Mouse (Mus musculus): ENCODE data around the gene Nkd1. TPM values are rescaled to one million over a fixed set of nuclear protein-coding genes. Genes with fewer than 3 reads are reported as not detected.

The Nkd1 gene
- polyA plus RNA-seq, 1 experiment from 2014 or later = 46.4 TPM

DNA sequence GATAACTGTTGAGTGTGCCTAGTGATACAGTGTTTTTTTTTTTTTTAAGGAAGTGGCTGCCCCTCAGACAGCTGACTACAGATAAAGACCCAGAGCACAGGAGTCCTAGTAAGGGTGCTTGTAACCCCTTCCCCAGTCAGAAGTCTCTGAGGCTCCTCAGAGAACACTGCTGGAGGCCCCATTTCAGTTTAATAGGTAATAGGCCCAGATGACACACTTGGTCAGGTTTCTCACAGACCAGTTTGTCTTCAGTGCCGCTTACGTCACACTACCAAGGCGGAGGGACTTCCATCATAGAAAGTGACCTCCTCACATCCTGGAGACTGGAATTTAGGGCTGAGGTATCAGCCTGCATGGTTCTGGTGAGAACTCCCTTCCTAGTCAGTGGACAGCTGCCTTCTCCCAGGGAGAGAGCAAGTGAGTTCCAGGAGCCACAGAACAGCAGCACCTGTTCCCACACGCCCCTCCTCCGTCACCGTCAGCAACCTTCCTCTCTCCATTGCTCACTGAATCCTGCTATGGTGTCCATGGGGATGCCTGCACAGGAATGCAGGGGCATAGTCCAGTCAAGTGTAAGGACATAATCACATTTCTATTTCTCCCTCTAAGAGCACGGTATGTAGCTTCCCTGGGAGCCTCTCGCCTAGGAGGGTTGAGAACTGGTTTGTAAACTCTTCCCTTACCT, 67.2 kb downstream of the Nkd1 start:
- no peak overlapping the region for H3K9ac ChIP-seq (ENCODE audit: low read depth, low read length)
- H3K4me3 ChIP-seq (ENCODE audit: low read depth, low read length) = no peak overlapping the region
- H3K4me1 ChIP-seq (ENCODE audit: control insufficient read depth, insufficient read depth, low read length) = no peaks in the 10 kb centered on the region
- ATAC-seq (ENCODE audit: low read depth) (no peak), DNase-seq (ENCODE audit: low spot score) (no peak)
- no peak overlapping the region for H3K27ac ChIP-seq (replicated peaks; ENCODE audit: low read depth, low read length)
- no peaks in the 10 kb centered on the region for H3K27me3 ChIP-seq (replicated peaks; ENCODE audit: control insufficient read depth, insufficient read depth, low read length)
- WGBS = 88% methylated on average over 8 of the region's 8 CpGs
- no peaks in the 10 kb centered on the region for H3K9me3 ChIP-seq (ENCODE audit: control insufficient read depth, low read length)
- H3K36me3 ChIP-seq (ENCODE audit: control insufficient read depth, insufficient read depth, low read length) = peaks cover 71% of the 10 kb centered on the region
- no peak overlapping the region for H3K4me2 ChIP-seq (ENCODE audit: low read depth, low read length)

DNA sequence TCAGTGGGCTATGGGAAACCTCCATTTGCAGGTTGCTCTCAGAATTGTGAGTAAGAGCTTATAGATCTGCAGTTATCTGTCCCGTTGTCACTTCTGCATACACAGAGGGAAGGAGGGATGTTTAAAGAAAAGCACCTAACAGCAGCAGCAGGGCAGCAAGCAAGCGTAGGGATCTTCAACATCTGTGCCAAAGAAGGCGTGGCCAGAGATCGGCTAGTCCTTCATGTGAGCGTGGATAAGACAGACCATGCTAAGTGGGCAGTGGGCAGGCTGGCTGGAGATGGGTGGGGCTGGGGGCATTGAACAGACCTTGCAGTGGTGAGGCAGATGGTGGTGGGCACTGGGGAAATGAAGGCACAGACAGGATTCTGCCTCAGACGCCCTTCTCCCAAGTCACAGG, 69.1 kb downstream of the Nkd1 start:
- Histone ChIP-seq H3K4me3 (ENCODE audit: low read depth, low read length) (no peak overlapping the region), H3K4me2 (ENCODE audit: low read depth, low read length) (no peak overlapping the region), H3K9ac (ENCODE audit: low read depth, low read length) (no peak overlapping the region), H3K4me1 (ENCODE audit: control insufficient read depth, insufficient read depth, low read length) (no peaks in the 10 kb centered on the region), H3K36me3 (ENCODE audit: control insufficient read depth, insufficient read depth, low read length) (peaks cover 66% of the 10 kb centered on the region), H3K27ac (replicated peaks; ENCODE audit: low read depth, low read length) (no peak overlapping the region), H3K9me3 (ENCODE audit: control insufficient read depth, low read length) (no peaks in the 10 kb centered on the region), H3K27me3 (replicated peaks; ENCODE audit: control insufficient read depth, insufficient read depth, low read length) (no peaks in the 10 kb centered on the region)
- DNase-seq (ENCODE audit: low spot score) (no peak), ATAC-seq (ENCODE audit: low read depth) (no peak)
- WGBS = 77% methylated on average over 6 of the region's 6 CpGs

DNA sequence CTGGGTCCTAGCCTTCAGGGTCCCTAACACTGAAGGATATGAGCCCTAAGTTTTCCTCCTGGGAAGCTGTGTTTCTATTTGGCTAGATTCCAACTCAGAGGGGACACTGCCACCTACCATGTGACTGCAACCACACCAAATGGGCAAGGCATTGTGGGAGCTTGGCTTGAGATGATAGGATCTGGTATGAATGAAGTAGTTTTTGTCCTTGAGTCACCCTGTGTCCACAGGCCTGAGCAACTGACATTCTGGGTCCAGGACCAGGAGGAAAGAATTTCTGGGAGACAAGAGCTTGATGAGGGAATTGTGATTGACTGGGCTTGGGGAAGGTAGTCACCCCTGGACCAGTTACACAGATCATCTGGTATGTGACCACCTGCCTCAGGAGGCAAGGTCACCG, 72.8 kb downstream of the Nkd1 start:
- H3K9ac ChIP-seq (ENCODE audit: low read depth, low read length) = no peak overlapping the region
- no peak overlapping the region for H3K4me3 ChIP-seq (ENCODE audit: low read depth, low read length)
- no peaks in the 10 kb centered on the region for H3K27me3 ChIP-seq (replicated peaks; ENCODE audit: control insufficient read depth, insufficient read depth, low read length)
- ATAC-seq (ENCODE audit: low read depth) = no peak
- 100% methylated on average over 1 of the region's 1 CpGs for WGBS
- no peaks in the 10 kb centered on the region for H3K9me3 ChIP-seq (ENCODE audit: control insufficient read depth, low read length)
- H3K27ac ChIP-seq (replicated peaks; ENCODE audit: low read depth, low read length) = no peak overlapping the region
- no peak overlapping the region for H3K4me2 ChIP-seq (ENCODE audit: low read depth, low read length)
- DNase-seq (ENCODE audit: low spot score) = no peak
- peaks cover 42% of the 10 kb centered on the region for H3K36me3 ChIP-seq (ENCODE audit: control insufficient read depth, insufficient read depth, low read length)
- no peaks in the 10 kb centered on the region; the same call in 1 of the 2 replicates for H3K4me1 ChIP-seq (ENCODE audit: control insufficient read depth, insufficient read depth, low read length)

DNA sequence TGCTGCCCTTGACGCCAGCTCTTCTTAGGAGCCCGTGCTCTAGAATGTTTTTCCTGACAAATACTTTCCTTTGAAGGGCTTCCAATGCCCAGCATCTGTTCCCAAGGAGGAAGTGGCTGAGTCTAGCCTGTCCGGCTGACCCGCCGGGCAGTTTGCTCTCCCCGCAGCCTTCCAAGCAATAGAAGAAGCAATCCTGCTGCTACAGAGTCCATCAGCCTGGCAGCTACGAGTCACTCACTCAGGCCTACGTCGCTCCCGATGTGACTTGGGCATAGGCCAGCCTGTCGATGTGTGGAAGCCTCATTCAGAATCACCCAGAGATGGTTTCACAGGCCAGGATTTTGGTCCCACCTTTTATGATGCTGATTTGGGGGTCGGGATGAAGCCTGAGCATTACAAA, 74.9 kb downstream of the Nkd1 start:
- Histone ChIP-seq H3K27ac (replicated peaks; ENCODE audit: low read depth, low read length) (no peak overlapping the region), H3K27me3 (replicated peaks; ENCODE audit: control insufficient read depth, insufficient read depth, low read length) (no peaks in the 10 kb centered on the region), H3K4me1 (ENCODE audit: control insufficient read depth, insufficient read depth, low read length) (no peaks in the 10 kb centered on the region; the same call in 1 of the 2 replicates), H3K4me3 (ENCODE audit: low read depth, low read length) (no peak overlapping the region), H3K4me2 (ENCODE audit: low read depth, low read length) (no peak overlapping the region), H3K9ac (ENCODE audit: low read depth, low read length) (no peak overlapping the region), H3K9me3 (ENCODE audit: control insufficient read depth, low read length) (no peaks in the 10 kb centered on the region), H3K36me3 (ENCODE audit: control insufficient read depth, insufficient read depth, low read length) (peaks cover 24% of the 10 kb centered on the region)
- ATAC-seq (ENCODE audit: low read depth) = no peak
- DNase-seq (ENCODE audit: low spot score) = no peak
- 81% methylated on average over 12 of the region's 12 CpGs for WGBS

DNA sequence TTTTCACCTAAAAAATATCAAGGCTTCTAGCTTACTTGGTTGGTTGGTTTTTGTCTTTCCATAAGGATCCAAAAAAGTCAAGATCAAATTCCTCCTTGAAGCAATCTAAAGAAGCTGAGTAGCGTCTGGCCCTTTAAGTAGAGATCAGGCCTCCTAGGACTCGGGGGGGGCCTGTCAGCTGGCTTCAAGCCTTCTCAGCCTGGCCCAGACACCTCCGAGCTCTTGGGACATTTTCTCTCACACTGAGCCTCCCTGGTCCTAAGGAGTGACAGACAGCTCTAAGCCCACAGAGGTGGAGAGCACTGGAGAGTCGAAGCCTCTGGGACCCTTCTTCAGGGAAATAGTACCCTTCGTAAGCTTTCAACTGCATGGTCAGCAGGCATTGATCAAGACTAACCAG, 77.4 kb downstream of the Nkd1 start:
- Histone ChIP-seq H3K27ac (replicated peaks; ENCODE audit: low read depth, low read length) (no peak overlapping the region), H3K9ac (ENCODE audit: low read depth, low read length) (no peak overlapping the region), H3K27me3 (replicated peaks; ENCODE audit: control insufficient read depth, insufficient read depth, low read length) (no peaks in the 10 kb centered on the region), H3K9me3 (ENCODE audit: control insufficient read depth, low read length) (peaks cover 9% of the 10 kb centered on the region; the same call in 1 of the 2 replicates), H3K4me2 (ENCODE audit: low read depth, low read length) (no peak overlapping the region), H3K36me3 (ENCODE audit: control insufficient read depth, insufficient read depth, low read length) (0 out of 2 replicates have a peak, but pooled peaks cover 1% of the 10 kb centered on the region), H3K4me1 (ENCODE audit: control insufficient read depth, insufficient read depth, low read length) (peaks cover 5% of the 10 kb centered on the region; the same call in 1 of the 2 replicates), H3K4me3 (ENCODE audit: low read depth, low read length) (no peak overlapping the region)
- ATAC-seq (ENCODE audit: low read depth) (no peak), DNase-seq (ENCODE audit: low spot score) (no peak)
- 53% methylated on average over 5 of the region's 5 CpGs for WGBS

DNA sequence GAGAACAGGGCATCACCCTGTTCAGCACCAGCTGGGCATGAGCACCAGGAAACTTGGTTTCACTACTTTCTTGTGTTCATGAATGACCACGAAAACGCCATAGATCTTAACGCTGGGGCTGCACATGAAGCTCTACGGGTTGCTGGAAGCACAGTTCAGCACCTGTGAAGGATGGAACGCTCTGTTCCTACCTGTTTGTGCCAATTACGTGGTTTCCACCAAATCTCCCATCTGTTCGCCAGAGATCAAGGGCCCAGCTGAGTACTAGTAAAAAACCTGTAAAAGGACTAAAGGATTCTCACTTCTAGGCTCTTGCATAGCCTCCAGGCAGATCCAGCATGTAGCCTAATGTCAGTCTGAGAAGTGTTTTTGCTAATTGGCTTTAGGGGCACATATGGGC, 78.3 kb downstream of the Nkd1 start:
- Histone ChIP-seq H3K4me2 (ENCODE audit: low read depth, low read length) (no peak overlapping the region), H3K4me1 (ENCODE audit: control insufficient read depth, insufficient read depth, low read length) (peaks cover 13% of the 10 kb centered on the region), H3K27me3 (replicated peaks; ENCODE audit: control insufficient read depth, insufficient read depth, low read length) (no peaks in the 10 kb centered on the region), H3K9ac (ENCODE audit: low read depth, low read length) (no peak overlapping the region), H3K4me3 (ENCODE audit: low read depth, low read length) (no peak overlapping the region), H3K27ac (replicated peaks; ENCODE audit: low read depth, low read length) (no peak overlapping the region), H3K9me3 (ENCODE audit: control insufficient read depth, low read length) (peaks cover 9% of the 10 kb centered on the region; the same call in 1 of the 2 replicates), H3K36me3 (ENCODE audit: control insufficient read depth, insufficient read depth, low read length) (no peaks in the 10 kb centered on the region)
- DNase-seq (ENCODE audit: low spot score) (no peak), ATAC-seq (ENCODE audit: low read depth) (no peak)
- WGBS = 74% methylated on average over 7 of the region's 7 CpGs

DNA sequence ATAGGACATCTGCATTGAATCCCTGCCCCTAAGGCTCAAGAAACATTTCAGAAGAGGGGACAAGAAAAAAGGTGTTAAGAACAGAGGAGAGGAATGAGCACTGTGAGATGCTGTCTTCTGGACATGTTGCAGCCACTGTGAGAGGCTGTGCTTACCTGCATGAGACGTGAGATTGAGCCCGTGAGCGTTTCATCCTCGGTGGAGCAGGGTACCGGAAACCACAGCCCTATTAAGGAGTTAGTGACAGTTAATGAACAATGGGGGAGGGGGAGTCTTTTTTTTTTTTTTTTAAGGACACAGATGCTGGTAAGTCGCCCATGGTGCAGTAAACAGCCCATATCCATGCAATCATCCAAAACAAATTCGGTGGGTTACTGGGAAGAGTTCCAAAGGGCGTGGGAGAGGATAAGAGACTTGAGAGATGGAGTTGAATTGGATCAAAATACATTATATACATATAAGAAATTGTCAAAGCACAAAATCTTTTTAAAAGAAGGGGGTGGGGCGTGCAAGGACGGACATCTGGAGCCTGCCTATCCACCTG, 82.4 kb downstream of the Nkd1 start:
- H3K9ac ChIP-seq (ENCODE audit: low read depth, low read length) = peak overlapping the region; percentile 52
- ATAC-seq (ENCODE audit: low read depth) (peak; percentile 38), DNase-seq (ENCODE audit: low spot score) (peak; percentile 56)
- no peaks in the 10 kb centered on the region for H3K36me3 ChIP-seq (ENCODE audit: control insufficient read depth, insufficient read depth, low read length)
- H3K9me3 ChIP-seq (ENCODE audit: control insufficient read depth, low read length) = peaks cover 9% of the 10 kb centered on the region; the same call in 1 of the 2 replicates
- no peaks in the 10 kb centered on the region for H3K27me3 ChIP-seq (replicated peaks; ENCODE audit: control insufficient read depth, insufficient read depth, low read length)
- peaks cover 24% of the 10 kb centered on the region for H3K4me1 ChIP-seq (ENCODE audit: control insufficient read depth, insufficient read depth, low read length)
- H3K4me3 ChIP-seq (ENCODE audit: low read depth, low read length) = peak overlapping the region; percentile 29
- WGBS = 6% methylated on average over 10 of the region's 10 CpGs
- H3K27ac ChIP-seq (replicated peaks; ENCODE audit: low read depth, low read length) = peak overlapping the region; percentile 53; the same call in 1 of the 2 replicates
- H3K4me2 ChIP-seq (ENCODE audit: low read depth, low read length) = peak overlapping the region; percentile 61

DNA sequence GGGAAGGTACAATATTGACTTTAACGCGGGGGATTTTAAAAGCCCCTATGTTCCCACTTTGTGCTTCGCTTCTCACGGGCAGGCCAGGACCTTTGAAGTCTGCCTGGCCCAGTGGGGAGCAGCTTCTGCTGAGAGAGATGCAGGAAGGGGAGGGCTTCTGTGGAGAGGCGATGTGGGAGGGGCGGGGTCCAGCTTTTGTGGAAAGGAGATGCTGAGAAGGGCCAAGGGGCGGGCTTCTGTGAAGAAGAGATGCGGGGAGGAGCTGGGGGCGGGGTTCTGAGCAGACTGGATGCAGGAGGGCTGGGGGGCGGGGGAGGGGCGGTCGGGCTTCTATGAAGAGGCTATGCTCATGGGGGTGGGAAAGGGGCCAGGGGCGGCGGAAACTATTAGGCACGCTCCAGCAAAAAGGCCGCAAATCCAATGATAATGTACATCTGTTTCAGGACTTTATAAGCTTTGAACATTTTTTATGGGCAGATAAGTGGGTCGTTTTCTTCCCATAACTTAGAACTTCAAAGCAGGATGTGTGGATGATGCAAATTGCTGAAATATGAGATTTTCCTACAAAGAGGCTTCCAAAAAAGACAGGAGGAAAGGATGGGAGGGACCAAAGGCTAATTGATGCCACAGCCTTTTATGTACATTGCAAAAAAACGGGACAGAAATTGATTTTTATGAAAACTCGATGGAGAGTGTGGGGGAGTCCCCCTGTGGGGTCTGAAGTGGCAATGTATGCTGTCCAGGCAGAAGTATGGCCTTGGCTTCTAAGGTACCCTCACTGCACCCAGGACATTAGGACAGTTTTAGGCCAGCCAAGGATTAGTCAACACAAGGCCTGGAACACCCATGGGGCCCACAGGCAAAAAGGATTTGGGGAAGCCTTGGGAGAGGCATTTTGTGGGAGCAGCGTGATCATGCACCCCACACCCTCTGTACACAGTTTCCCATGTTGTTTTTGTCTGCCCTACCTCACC, 83.2 kb downstream of the Nkd1 start:
- Histone ChIP-seq H3K9ac (ENCODE audit: low read depth, low read length) (peak overlapping the region; percentile 52), H3K27ac (replicated peaks; ENCODE audit: low read depth, low read length) (peak overlapping the region; percentile 72), H3K36me3 (ENCODE audit: control insufficient read depth, insufficient read depth, low read length) (no peaks in the 10 kb centered on the region), H3K4me2 (ENCODE audit: low read depth, low read length) (peak overlapping the region; percentile 61), H3K4me1 (ENCODE audit: control insufficient read depth, insufficient read depth, low read length) (peaks cover 24% of the 10 kb centered on the region), H3K27me3 (replicated peaks; ENCODE audit: control insufficient read depth, insufficient read depth, low read length) (no peaks in the 10 kb centered on the region), H3K9me3 (ENCODE audit: control insufficient read depth, low read length) (peaks cover 9% of the 10 kb centered on the region; the same call in 1 of the 2 replicates), H3K4me3 (ENCODE audit: low read depth, low read length) (peak overlapping the region; percentile 29)
- ATAC-seq (ENCODE audit: low read depth) (peak; percentile 92), DNase-seq (ENCODE audit: low spot score) (peak; percentile 97)
- 6% methylated on average over 20 of the region's 20 CpGs for WGBS
